Mouse (Mus musculus): ENCODE measurements around the gene Zdhhc14.

Gene Zdhhc14

GRCm38 (mm10) chr17:5506553-5506952 lies 14.2 kb downstream of the Zdhhc14 start:
- DNase-seq = peak; percentile 42 to 67

GRCm38 (mm10) chr17:5506988-5507387 lies 14.6 kb downstream of the Zdhhc14 start:
- DNase-seq = no peak

- DNase-seq = no peak
Observed at GRCm38 (mm10) chr17:5508030-5508429, 15.7 kb downstream of the Zdhhc14 start.

DNA sequence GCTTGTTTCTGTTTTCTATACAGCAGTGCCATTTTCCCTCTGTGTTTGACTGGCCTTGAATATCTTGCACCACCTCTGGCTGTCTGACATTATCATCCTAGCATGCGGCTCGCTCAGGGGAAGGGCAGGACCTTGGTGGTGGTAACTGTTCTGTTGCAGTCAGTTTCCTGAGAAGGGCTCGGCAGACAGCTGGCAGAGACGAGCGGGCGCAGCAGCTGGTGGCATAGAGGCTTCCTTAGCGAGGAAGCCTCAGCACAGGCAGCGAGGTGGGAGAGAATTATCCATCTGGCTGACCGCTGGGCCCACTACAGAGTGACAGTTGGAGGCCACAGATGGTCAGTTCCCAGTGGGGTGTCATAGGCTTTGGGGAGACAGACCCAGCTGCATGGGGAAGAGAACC lies 18.2 kb downstream of the Zdhhc14 start:
- no peak for DNase-seq

- no peak for DNase-seq
Observed at GRCm38 (mm10) chr17:5511724-5512123, 19.4 kb downstream of the Zdhhc14 start.

DNA sequence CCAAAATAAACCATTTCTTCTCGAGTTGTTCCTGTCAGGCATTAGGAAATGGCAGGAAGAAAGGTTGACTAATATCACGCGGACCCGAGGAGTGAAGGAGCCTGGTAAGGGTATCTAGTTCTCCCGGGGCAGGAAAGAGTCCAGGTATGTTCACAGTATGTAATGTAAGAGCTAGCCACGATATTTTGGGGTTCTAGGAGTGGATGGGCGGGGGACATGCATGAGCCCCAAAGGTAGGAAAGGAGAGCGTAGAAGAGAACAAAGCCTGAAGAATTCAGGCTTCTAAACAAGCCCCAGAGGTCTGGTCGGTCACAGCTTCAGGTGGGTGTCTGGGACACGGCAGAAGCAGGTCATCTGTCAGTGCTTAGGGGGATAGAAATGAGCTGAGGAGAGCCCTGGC lies 27.1 kb downstream of the Zdhhc14 start:
- no peak for DNase-seq

DNA sequence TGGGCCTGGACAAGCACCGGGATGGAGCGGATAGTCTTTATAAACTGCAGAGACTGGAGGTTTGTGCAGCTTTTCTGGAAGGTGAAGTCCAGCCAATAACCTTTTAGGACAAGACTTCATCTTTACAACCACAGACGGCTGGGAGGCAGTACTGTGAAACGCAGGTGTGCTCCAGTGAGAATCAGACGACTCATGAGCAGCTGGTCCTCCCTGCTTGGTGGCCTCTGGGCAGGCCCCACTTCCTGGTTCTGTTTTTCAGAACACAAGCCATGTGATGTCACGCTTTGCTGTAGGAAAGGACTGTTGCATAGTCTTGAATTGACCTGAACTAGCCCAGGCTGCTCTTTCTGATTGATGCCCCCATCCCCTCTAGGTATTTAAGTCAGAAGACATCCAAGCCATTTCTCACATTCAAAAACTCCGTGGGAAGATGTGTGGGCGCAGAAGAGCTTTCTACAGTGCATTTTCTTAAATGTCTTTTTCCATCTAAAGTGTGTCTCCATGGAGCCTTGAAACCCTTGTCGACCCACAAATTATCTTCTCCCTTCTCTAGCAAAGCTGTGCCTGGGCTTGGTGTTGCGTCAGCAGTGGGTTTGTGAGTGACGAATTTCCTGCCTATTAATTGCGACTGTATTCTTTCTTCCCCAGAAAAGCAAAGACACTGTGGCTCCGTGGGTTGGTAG lies 27.7 kb downstream of the Zdhhc14 start:
- DNase-seq = no peak

- no peak for DNase-seq
Observed at GRCm38 (mm10) chr17:5521532-5521931, 29.2 kb downstream of the Zdhhc14 start.

DNA sequence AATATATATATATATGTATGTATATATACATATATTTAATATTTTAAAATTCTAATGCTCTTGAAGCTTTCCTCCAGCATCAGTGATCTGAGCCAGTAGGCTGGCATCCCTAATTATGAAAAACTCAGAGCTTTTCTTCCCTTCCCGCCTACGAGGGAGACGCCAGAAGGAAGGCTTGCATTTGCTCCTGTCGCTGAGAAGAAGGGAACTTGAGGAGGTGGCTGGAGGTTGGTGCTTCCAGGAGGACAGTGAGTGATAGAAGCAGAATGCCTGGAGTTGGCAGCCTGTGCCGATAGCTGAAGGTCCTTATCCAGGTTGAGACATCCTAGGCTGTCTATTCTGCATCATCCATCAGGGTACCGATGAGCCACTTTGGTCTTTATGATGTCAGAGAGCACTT lies 37.2 kb downstream of the Zdhhc14 start:
- DNase-seq = no peak

DNA sequence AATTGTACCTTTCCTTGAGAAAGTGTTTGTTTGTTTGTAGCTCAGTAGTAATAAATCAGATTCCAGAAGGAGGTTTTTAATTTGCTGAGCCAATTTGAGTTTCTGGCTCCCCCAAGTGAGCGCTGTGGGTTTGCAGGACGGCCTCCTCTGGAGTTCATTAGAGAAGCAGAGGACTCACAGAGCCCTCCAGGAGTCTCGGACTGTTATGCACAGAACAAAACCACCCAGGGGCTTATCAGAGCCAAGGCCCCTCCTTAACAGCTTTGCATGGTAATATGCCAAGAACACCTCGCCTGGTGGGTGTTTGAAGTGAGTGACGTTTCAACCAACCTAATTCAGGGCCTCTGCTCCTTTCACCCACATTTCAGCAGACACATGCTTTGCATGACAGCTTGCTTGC lies 40.5 kb downstream of the Zdhhc14 start:
- DNase-seq = no peak

DNA sequence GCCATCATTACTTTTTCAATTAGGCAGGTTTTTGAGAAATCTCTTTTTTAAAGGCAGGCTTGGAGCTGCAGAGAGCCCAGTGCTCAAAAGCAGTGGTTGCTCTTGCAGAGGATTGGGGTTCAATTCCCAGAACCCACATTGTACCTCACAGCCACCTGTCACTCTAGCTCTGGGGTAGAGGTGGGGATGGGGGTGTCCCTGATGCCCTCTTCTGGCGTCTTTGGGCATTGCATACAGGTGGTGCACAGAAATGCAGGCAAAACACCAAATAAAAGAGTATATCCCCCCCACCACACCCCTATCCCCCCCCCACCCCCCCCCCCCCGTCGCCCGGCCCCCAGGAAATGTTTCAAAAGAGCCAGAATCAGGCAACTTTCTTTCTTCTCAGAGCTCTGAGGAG lies 43.0 kb downstream of the Zdhhc14 start:
- DNase-seq = no peak

GRCm38 (mm10) chr17:5536259-5537094 lies 44.1 kb downstream of the Zdhhc14 start:
- DNase-seq = no peak

- peak in 1 of 2 experiments; percentile 46 for DNase-seq
Observed at GRCm38 (mm10) chr17:5537095-5537575, 44.8 kb downstream of the Zdhhc14 start.

DNA sequence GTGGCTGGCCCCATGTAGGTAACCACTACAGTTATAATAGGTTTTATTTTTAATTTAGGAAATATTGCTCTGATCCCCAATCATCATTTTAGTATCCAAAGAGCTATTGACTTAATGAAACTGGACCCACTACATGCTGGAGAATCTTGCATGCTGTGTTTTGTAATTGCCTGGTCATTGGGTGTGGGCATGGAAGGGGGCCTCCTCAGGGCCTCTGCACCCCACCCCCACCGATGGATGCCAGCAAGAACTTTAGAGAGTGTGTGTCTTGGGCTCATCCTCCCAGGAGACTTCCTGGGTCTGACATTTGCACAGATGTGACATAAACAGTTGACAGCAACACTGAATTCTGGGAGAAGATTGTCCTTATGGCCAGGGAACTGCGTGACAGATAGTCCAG lies 49.8 kb downstream of the Zdhhc14 start:
- no peak for DNase-seq

DNA sequence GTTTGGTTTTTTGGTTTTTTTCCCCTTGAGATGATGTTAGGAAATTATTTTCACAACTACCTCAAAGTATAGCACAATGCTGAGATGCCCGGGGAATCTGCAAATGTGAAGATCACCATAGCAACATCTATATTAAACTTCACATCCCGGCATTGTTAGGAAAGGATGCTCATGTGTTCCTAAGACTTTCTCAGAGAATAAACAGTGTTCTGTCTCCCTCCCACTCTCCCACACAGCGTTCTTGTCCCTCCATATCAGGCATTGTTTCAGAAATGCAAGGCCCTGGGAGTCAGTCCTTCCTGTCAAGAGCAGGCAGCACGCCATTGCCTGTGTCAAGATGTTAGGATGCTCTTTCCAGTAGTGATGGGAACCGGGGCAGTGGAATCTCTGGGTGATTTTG lies 51.7 kb downstream of the Zdhhc14 start:
- no peak for DNase-seq

DNA sequence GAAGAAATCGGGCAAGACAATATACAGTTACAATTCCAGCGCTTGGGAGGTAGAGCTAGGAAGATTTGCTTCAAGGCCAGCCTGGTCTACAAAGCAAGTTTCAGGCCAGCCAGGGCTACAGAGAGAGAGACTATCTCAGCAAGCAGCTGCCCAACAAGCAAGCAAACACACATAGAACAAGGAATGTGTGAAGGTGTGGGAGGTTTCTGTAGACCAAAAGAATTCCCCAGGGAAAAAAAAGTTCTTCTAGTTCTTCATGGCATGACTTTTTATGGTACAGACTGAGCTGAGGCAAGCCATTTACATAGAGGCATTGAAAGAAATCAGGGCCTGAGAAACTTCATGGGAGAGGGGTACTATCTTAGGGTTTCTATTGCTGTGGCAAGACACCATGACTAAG lies 52.7 kb downstream of the Zdhhc14 start:
- no peak for DNase-seq

- no peak for DNase-seq
Observed at GRCm38 (mm10) chr17:5548546-5548945, 56.2 kb downstream of the Zdhhc14 start.

DNA sequence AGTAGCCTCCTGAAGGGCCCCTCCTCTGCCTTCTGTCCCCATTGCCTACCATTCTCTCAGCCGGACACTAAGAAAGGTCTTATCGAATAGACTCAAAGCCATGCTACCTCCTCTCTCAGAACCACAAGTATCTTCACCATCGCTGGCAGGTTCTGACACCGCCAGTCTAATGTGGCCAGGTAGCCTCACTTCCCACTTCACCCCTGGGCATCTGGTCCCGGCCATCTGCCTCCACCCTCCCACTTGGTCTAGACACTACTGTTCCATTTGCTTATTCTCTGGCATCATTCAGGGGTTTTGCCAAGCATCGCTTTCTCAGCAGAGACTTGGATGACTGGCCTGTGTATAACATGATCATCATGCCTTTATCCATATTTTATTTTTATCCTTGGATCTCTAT lies 57.1 kb downstream of the Zdhhc14 start:
- peak; percentile 51 to 62 for DNase-seq

DNA sequence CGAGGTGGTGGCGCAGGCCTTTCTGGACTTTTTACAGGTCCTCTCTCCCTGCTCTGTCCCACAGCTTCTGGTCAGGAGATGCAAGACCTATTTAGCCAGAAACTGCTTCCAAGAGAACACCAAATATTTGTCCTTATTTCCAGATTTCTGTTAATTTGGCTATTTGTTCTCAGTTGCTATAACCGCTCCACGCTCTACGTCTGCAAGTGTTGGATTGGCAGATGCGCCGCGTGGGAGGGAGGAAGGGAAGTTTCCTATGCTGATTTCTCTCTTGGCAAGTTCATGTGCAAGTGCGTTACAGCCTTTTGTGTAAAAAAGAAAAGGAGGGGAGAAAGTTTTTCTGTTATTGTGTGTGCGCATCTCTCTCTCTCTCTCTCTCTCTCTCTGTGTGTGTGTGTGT lies 58.1 kb downstream of the Zdhhc14 start:
- DNase-seq = no peak

DNA sequence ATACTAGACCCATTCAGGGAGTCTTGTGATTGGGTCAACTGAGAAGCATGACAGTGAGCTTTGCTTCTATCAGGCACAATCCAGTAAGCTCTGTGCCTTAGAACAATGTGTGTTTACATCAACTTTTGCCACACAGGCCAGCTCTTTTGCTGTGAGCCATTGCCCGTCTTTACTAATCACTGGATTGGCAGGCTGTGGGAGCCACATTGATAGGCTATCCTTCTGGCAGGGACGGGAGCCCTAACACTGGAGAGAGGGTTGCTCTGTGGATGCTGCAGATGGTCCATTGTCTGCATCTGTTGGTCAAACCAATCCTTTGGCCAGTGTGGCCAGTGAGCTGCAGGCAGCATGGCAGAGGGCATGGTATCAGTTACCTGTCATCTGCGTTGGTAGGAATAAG lies 58.8 kb downstream of the Zdhhc14 start:
- DNase-seq = no peak

DNA sequence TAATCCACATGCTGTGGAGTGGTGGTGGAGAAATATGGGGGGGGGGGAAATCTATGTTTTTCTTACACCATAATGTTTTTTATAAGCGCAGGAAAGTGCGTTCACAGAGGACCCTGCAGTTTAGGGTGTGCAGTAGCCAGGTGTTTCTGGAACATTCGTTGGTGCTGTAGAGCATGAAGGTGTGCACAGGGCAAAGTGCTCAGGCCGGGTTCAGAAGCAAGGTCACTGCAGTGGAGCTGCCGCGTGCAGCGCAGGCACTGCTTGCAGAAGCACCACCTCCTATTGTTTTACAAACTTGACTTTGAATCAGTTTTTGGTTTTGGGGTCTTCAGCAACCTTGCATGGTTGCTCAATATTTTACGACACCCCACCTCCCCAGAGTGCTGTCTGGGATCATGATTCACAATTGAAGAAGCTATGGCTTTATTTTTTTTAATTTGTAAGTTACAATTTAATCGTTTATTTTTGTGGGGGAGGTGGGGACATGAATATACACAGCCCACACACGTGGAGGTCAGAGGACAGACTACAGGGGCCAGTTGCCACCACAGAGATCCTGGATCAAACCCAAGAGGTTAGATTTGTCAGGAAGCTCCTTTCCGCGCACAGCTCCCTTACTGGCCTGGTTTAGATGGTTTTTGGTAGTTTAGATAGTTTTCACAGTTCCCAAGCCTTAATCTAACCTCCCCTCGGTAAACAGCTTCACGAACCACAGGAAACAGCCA lies 59.8 kb downstream of the Zdhhc14 start:
- no peak for DNase-seq

DNA sequence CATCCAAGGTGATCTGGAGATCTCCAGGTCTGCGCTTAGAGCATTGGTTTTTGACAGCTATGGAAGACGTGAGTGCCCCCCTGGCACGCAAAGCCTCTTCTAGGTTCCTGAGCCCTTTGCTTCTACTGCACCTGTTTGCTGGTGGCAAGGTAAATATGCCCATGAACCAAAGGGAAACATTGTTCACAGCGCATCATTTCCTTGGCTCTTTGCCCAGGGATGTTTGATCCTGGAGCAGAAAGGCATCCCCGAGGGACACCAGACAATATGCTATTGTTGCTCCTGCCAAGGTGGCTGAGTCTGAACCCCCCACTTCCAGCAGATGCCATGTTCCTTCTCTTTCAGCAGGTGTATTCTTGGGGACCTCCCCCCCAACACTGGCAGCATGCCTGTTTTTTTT lies 61.2 kb downstream of the Zdhhc14 start:
- peak; percentile 63 to 73 for DNase-seq

DNA sequence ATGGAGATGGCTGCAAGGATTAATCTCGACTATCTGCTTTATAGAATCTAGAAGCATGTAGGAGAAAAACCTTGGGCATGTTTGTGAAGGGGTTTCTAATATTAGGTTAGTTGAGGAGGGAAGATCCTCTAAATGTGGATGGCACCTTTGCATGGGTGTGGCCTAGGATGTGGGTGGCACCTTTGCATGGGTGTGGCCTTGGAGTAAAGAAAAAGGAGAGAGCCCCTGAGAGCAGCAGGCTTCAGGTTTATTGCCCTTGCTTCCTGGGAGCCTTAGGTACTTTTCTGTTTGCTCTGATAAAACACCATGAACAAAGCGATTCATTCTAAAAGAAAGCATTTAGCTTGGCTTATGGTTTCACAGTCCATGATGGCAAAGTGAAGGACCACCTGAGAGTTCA lies 62.2 kb downstream of the Zdhhc14 start:
- no peak for DNase-seq

- DNase-seq = peak; percentile 86 to 87
Observed at GRCm38 (mm10) chr17:5556568-5556967, 64.2 kb downstream of the Zdhhc14 start.
